ENCODE assay signal across 30 mouse cellular contexts in genomic region chr15:81365246-81365645, GRCm38 (mm10). TPM values are rescaled to one million over a fixed set of nuclear protein-coding genes. Genes with fewer than 3 reads are reported as not detected.
DNase-seq lines count a peak whose midpoint lies in the region; ATAC-seq and TF ChIP-seq lines count a peak whose summit lies in the region.
"Had no signal": no experiment of that assay in that cellular context is flagged by ENCODE, and none has a peak within 500 bp of the region (broad histone marks: within the 10 kb centered on the region; RNA-seq: fewer than 3 reads in every experiment).

No protein-coding gene starts in this region.

- no peak overlapping the region for H3K4me3 ChIP-seq in heart, embryonic 11.5 days (ENCODE audit: low read depth, low read length)
- H3K4me3 ChIP-seq in intestine, postnatal 0 days (ENCODE audit: low read depth, low read length), result no peak overlapping the region
- no peak overlapping the region for H3K4me3 ChIP-seq in forebrain, embryonic 16.5 days (replicated peaks; ENCODE audit: low read length)
- H3K4me3 ChIP-seq: embryonic facial prominence, embryonic 12.5 days; forebrain, embryonic 13.5 days; heart, embryonic 15.5 days; hindbrain, embryonic 13.5 days; limb, embryonic 12.5 days; midbrain, embryonic 12.5 days; neural tube, embryonic 15.5 days; stomach, embryonic 15.5 days had no signal

- H3K27me3 ChIP-seq in heart, embryonic 11.5 days (ENCODE audit: control insufficient read depth, insufficient read depth, low read length), result no peaks in the 10 kb centered on the region
- H3K27me3 ChIP-seq in intestine, postnatal 0 days (replicated peaks; ENCODE audit: control insufficient read depth, insufficient read depth, low read length), result no peaks in the 10 kb centered on the region
- H3K27me3 ChIP-seq in forebrain, embryonic 16.5 days (replicated peaks; ENCODE audit: control insufficient read depth, insufficient read depth, low read length), result no peaks in the 10 kb centered on the region
- H3K27me3 ChIP-seq: CH12.LX; embryonic facial prominence, embryonic 12.5 days; forebrain, embryonic 13.5 days; heart, embryonic 15.5 days; hindbrain, embryonic 13.5 days; limb, embryonic 12.5 days; midbrain, embryonic 12.5 days; neural tube, embryonic 15.5 days; Patski; stomach, embryonic 15.5 days had no signal

- 0 out of 2 replicates have a peak, but pooled peaks cover 3% of the 10 kb centered on the region for H3K4me1 ChIP-seq in heart, embryonic 11.5 days (ENCODE audit: control insufficient read depth, insufficient read depth, low read length)
- no peaks in the 10 kb centered on the region; the same call in 1 of the 2 replicates for H3K4me1 ChIP-seq in intestine, postnatal 0 days (replicated peaks; ENCODE audit: control insufficient read depth, insufficient read depth, low read length)
- H3K4me1 ChIP-seq in forebrain, embryonic 16.5 days (replicated peaks; ENCODE audit: control insufficient read depth, insufficient read depth, low read length), result 0 out of 2 replicates have a peak, but pooled peaks cover 5% of the 10 kb centered on the region
- H3K4me1 ChIP-seq: stomach, embryonic 15.5 days had no signal

- 89% methylated on average over 8 of the region's 8 CpGs for WGBS in heart, embryonic 11.5 days (ENCODE audit: insufficient replicate concordance)
- 51% methylated on average over 8 of the region's 8 CpGs for WGBS in intestine, postnatal 0 days
- WGBS in forebrain, embryonic 16.5 days, result 94% methylated on average over 8 of the region's 8 CpGs

- no peak overlapping the region for H3K9ac ChIP-seq in heart, embryonic 11.5 days (ENCODE audit: low read depth, low read length)
- H3K9ac ChIP-seq in intestine, postnatal 0 days (ENCODE audit: low read depth, low read length), result no peak overlapping the region
- no peak overlapping the region for H3K9ac ChIP-seq in forebrain, embryonic 16.5 days (replicated peaks; ENCODE audit: low read depth, low read length)
- H3K9ac ChIP-seq: embryonic facial prominence, embryonic 12.5 days; forebrain, embryonic 13.5 days; heart, embryonic 15.5 days; hindbrain, embryonic 13.5 days; limb, embryonic 12.5 days; midbrain, embryonic 12.5 days; neural tube, embryonic 15.5 days; stomach, embryonic 15.5 days had no signal

- no peak overlapping the region for H3K4me2 ChIP-seq in heart, embryonic 11.5 days
- H3K4me2 ChIP-seq in intestine, postnatal 0 days (replicated peaks; ENCODE audit: low read depth), result no peak overlapping the region
- H3K4me2 ChIP-seq in forebrain, embryonic 16.5 days (ENCODE audit: low read length), result no peak overlapping the region
- H3K4me2 ChIP-seq: embryonic facial prominence, embryonic 12.5 days; forebrain, embryonic 13.5 days; heart, embryonic 15.5 days; hindbrain, embryonic 13.5 days; limb, embryonic 12.5 days; midbrain, embryonic 12.5 days; neural tube, embryonic 15.5 days; stomach, embryonic 15.5 days had no signal

- no peak for TF ChIP-seq CTCF in intestine, postnatal 0 days (IDR thresholded peaks at IDR 0.05; ENCODE audit: low read depth)

- no peak for ATAC-seq in heart, embryonic 11.5 days (replicated peaks; ENCODE audit: insufficient number of reproducible peaks, low FRiP score, low TSS enrichment)
- ATAC-seq in intestine, postnatal 0 days, result peak; percentile 52; the same call in 1 of the 2 replicates
- no peak for ATAC-seq in forebrain, embryonic 16.5 days
- ATAC-seq: forebrain, embryonic 13.5 days; Patski had no signal

- DNase-seq in heart, adult 11 months, result peak; percentile 86
- DNase-seq in 416B (ENCODE audit: low read depth), result peak; percentile 71
- DNase-seq in adrenal gland, postnatal 10 days, result peak; percentile 56
- DNase-seq in urinary bladder, postnatal 4 days (ENCODE audit: low spot score in 2 of 2), result no peak
- DNase-seq in heart, adult 18-20 months, result no peak
- DNase-seq: cerebellum, postnatal 14 days; gastrocnemius, postnatal 14 days; heart, postnatal 36 days; kidney, postnatal 4 days; lung, adult 2 months; lung, postnatal 14 days; right cerebral cortex, adult 18-20 months; thymus, postnatal 25 days had no signal

- peaks cover 30% of the 10 kb centered on the region for H3K36me3 ChIP-seq in heart, embryonic 11.5 days (ENCODE audit: control insufficient read depth, insufficient read depth, low read length)
- peaks cover 33% of the 10 kb centered on the region for H3K36me3 ChIP-seq in intestine, postnatal 0 days (ENCODE audit: control insufficient read depth, insufficient read depth)
- H3K36me3 ChIP-seq in forebrain, embryonic 16.5 days (ENCODE audit: control insufficient read depth, insufficient read depth), result peaks cover 18% of the 10 kb centered on the region

- no peaks in the 10 kb centered on the region for H3K9me3 ChIP-seq in heart, embryonic 11.5 days (replicated peaks; ENCODE audit: control insufficient read depth, low read length)
- H3K9me3 ChIP-seq in intestine, postnatal 0 days (ENCODE audit: control insufficient read depth), result no peaks in the 10 kb centered on the region
- H3K9me3 ChIP-seq in forebrain, embryonic 16.5 days (ENCODE audit: control insufficient read depth, low read length), result no peaks in the 10 kb centered on the region
- H3K9me3 ChIP-seq: embryonic facial prominence, embryonic 12.5 days; forebrain, embryonic 13.5 days; G1E; heart, embryonic 15.5 days; hindbrain, embryonic 13.5 days; limb, embryonic 12.5 days; midbrain, embryonic 12.5 days; neural tube, embryonic 15.5 days; stomach, embryonic 15.5 days had no signal

- H3K27ac ChIP-seq in heart, embryonic 11.5 days (ENCODE audit: low read depth, low read length), result no peak overlapping the region
- H3K27ac ChIP-seq in intestine, postnatal 0 days (ENCODE audit: low read depth, low read length), result no peak overlapping the region
- H3K27ac ChIP-seq in forebrain, embryonic 16.5 days (ENCODE audit: low read length), result no peak overlapping the region
- H3K27ac ChIP-seq: embryonic facial prominence, embryonic 12.5 days; forebrain, embryonic 13.5 days; heart, embryonic 15.5 days; hindbrain, embryonic 13.5 days; limb, embryonic 12.5 days; midbrain, embryonic 12.5 days; neural tube, embryonic 15.5 days; stomach, embryonic 15.5 days had no signal

RNA-seq across cellular contexts. Expression of gene Slc25a17, which starts 4.6 kb away (rescaled TPM):
- polyA plus RNA-seq in heart, embryonic 11.5 days (2014; fragmentation: Nextera tagmentation; extraction: Ambion mirVana), result 58.7 and 59.6 TPM in 2 replicates
- total RNA-seq in adrenal gland, postnatal 10 days (2021), result 100 to 1,000 TPM; 105 to 131 TPM
- polyA plus RNA-seq in intestine, postnatal 0 days (2015; fragmentation: Nextera tagmentation; extraction: Ambion mirVana), result 30.6 and 33.2 TPM in 2 replicates
- polyA plus RNA-seq in forebrain, embryonic 16.5 days (2015; fragmentation: Nextera tagmentation; extraction: Ambion mirVana), result 132 and 144 TPM in 2 replicates
- 10 to 100 TPM; 14.5 to 17.4 TPM for total RNA-seq in heart, adult 18-20 months (2021)

RNA-seq across cellular contexts. Expression of gene St13, which starts 34.6 kb away (rescaled TPM):
- 138 and 140 TPM in 2 replicates for polyA plus RNA-seq in heart, embryonic 11.5 days (2014; fragmentation: Nextera tagmentation; extraction: Ambion mirVana)
- total RNA-seq in adrenal gland, postnatal 10 days (2021), result 100 to 1,000 TPM; 172 to 192 TPM
- polyA plus RNA-seq in intestine, postnatal 0 days (2015; fragmentation: Nextera tagmentation; extraction: Ambion mirVana), result 66.9 and 68.2 TPM in 2 replicates
- polyA plus RNA-seq in forebrain, embryonic 16.5 days (2015; fragmentation: Nextera tagmentation; extraction: Ambion mirVana), result 206 and 233 TPM in 2 replicates
- 100 to 1,000 TPM; 122 TPM for total RNA-seq in heart, adult 18-20 months (2021)

RNA-seq across cellular contexts. Expression of gene Xpnpep3, which starts 34.7 kb away (rescaled TPM):
- 9.6 and 11.4 TPM in 2 replicates for polyA plus RNA-seq in heart, embryonic 11.5 days (2014; fragmentation: Nextera tagmentation; extraction: Ambion mirVana)
- 10 to 100 TPM; 22.5 to 24.2 TPM for total RNA-seq in adrenal gland, postnatal 10 days (2021)
- polyA plus RNA-seq in intestine, postnatal 0 days (2015; fragmentation: Nextera tagmentation; extraction: Ambion mirVana), result 2.3 and 2.4 TPM in 2 replicates
- 9.0 and 10.0 TPM in 2 replicates for polyA plus RNA-seq in forebrain, embryonic 16.5 days (2015; fragmentation: Nextera tagmentation; extraction: Ambion mirVana)
- 10 to 100 TPM; 11.4 to 13.3 TPM for total RNA-seq in heart, adult 18-20 months (2021)

RNA-seq across cellular contexts. Expression of gene Dnajb7, which starts 42.9 kb away (rescaled TPM):
- 1.1 and 1.2 TPM in 2 replicates for polyA plus RNA-seq in heart, embryonic 11.5 days (2014; fragmentation: Nextera tagmentation; extraction: Ambion mirVana)
- total RNA-seq in adrenal gland, postnatal 10 days (2021), result not detected
- polyA plus RNA-seq in intestine, postnatal 0 days (2015; fragmentation: Nextera tagmentation; extraction: Ambion mirVana), result 0.17 and 0.35 TPM in 2 replicates
- 1.4 and 2.3 TPM in 2 replicates for polyA plus RNA-seq in forebrain, embryonic 16.5 days (2015; fragmentation: Nextera tagmentation; extraction: Ambion mirVana)
- not detected for total RNA-seq in heart, adult 18-20 months (2021)
- total RNA-seq: CH12.LX; gastrocnemius, postnatal 14 days; heart, adult 8-10 months; heart, postnatal 36 days; left cerebral cortex, postnatal 14 days had no signal
- polyA plus RNA-seq: brain, embryonic 14.5 days; G1E; lung, adult 2 months; Patski had no signal

Comparison
In these comparisons a context has a peak if more than half of its experiments do, and no peak if none do; other contexts are left out.
1. DNase-seq: peak in heart, adult 11 months (single experiment), 416B (single experiment) and adrenal gland, postnatal 10 days (single experiment); none in urinary bladder, postnatal 4 days (0 of 2) and heart, adult 18-20 months (0 of 2).